21 mouse cellular contexts compared by ENCODE assay signal in the genomic region with DNA sequence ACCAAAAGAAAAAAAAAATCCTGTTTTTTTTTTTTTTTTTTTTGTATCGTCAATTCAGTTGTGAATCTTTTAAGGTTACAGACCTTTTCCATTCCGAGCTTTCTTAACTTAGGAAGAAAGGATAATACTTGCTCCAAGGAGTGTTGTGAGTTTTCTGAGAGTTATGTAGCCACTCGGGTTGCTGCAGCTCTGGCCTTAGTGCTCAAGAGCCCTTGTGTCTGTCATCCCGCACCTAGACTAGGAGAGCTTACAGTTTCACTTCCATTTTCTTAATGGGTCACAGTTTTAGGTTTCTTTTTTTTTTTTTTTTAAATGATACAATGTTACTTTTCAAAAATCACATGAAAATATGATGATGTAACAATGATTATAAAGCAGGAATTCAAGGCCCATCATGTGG. TPM values are rescaled to one million over a fixed set of nuclear protein-coding genes. Genes with fewer than 3 reads are reported as not detected.
DNase-seq lines count a peak whose midpoint lies in the region; ATAC-seq and TF ChIP-seq lines count a peak whose summit lies in the region.
"Had no signal": no experiment of that assay in that cellular context is flagged by ENCODE, and none has a peak within 500 bp of the region (broad histone marks: within the 10 kb centered on the region; RNA-seq: fewer than 3 reads in every experiment).

No protein-coding gene starts in this region.

- H3K9ac ChIP-seq in stomach, postnatal 0 days (ENCODE audit: low read length), result no peak overlapping the region
- H3K9ac ChIP-seq: heart, embryonic 12.5 days; hindbrain, embryonic 14.5 days; limb, embryonic 15.5 days; liver, embryonic 15.5 days had no signal

- no peaks in the 10 kb centered on the region for H3K36me3 ChIP-seq in stomach, postnatal 0 days (ENCODE audit: control insufficient read depth, insufficient read depth, low read length)
- H3K36me3 ChIP-seq: heart, embryonic 12.5 days; limb, embryonic 15.5 days; midbrain, embryonic 10.5 days had no signal

- no peak overlapping the region for H3K27ac ChIP-seq in stomach, postnatal 0 days (replicated peaks)
- H3K27ac ChIP-seq: hindbrain, embryonic 14.5 days; limb, embryonic 15.5 days; liver, embryonic 15.5 days; midbrain, embryonic 10.5 days had no signal

- no peaks in the 10 kb centered on the region for H3K27me3 ChIP-seq in stomach, postnatal 0 days (ENCODE audit: control insufficient read depth, insufficient read depth, low read length)
- H3K27me3 ChIP-seq: heart, embryonic 12.5 days; limb, embryonic 15.5 days; liver, embryonic 15.5 days had no signal

- TF ChIP-seq CTCF in stomach, postnatal 0 days (IDR thresholded peaks at IDR 0.05; ENCODE audit: low read depth), result no peak

- 92% methylated on average over 4 of the region's 4 CpGs for WGBS in stomach, postnatal 0 days

- TF ChIP-seq EP300 in stomach, postnatal 0 days (optimal IDR thresholded peaks at IDR 0.05), result no peak

- H3K4me2 ChIP-seq in stomach, postnatal 0 days (replicated peaks; ENCODE audit: low read depth), result no peak overlapping the region
- H3K4me2 ChIP-seq: heart, embryonic 12.5 days; hindbrain, embryonic 14.5 days; limb, embryonic 15.5 days; liver, embryonic 15.5 days had no signal

- H3K9me3 ChIP-seq in stomach, postnatal 0 days (ENCODE audit: control insufficient read depth, low read length), result no peaks in the 10 kb centered on the region
- H3K9me3 ChIP-seq: heart, embryonic 12.5 days; limb, embryonic 15.5 days; liver, embryonic 15.5 days; midbrain, embryonic 10.5 days had no signal

- DNase-seq in 416B (ENCODE audit: low read depth) (peak; percentile 46), adipocyte (ENCODE audit: low spot score) (no peak)
- peak; percentile 19 for DNase-seq in CD4-positive helper T cell, adult 2 months (ENCODE audit: low read depth, low spot score)
- DNase-seq in stomach, postnatal 0 days (ENCODE audit: low spot score), result no peak
- no peak for DNase-seq in gastrocnemius, postnatal 14 days
- DNase-seq: adrenal gland, adult 2 months; cerebellum, postnatal 10 days; embryo, embryonic 11 days; heart, postnatal 14 days; layer of hippocampus, postnatal 36 days; lung, postnatal 14 days; retina, postnatal 1 day had no signal

- H3K4me1 ChIP-seq in stomach, postnatal 0 days (replicated peaks; ENCODE audit: control insufficient read depth, insufficient read depth), result no peaks in the 10 kb centered on the region
- H3K4me1 ChIP-seq: limb, embryonic 15.5 days; midbrain, embryonic 10.5 days had no signal

- intact Hi-C loops in gastrocnemius, postnatal 14 days (cut with DNase I; ENCODE audit: low total_unique reads), result no loop called here

- ATAC-seq in common myeloid progenitor, adult 5-6 weeks (replicated peaks; ENCODE audit: low read depth, poor library complexity, severe bottlenecking), result peak; percentile 76
- peak; percentile 70 for ATAC-seq in megakaryocyte progenitor cell, adult 5-6 weeks (replicated peaks; ENCODE audit: poor library complexity)
- no peak for ATAC-seq in stomach, postnatal 0 days (ENCODE audit: low FRiP score, low TSS enrichment)
- ATAC-seq: forebrain, embryonic 16.5 days; intestine, embryonic 16.5 days had no signal

- no peak overlapping the region for H3K4me3 ChIP-seq in stomach, postnatal 0 days (ENCODE audit: low read depth, low read length)
- H3K4me3 ChIP-seq: heart, embryonic 12.5 days; limb, embryonic 15.5 days; liver, embryonic 15.5 days; midbrain, embryonic 10.5 days had no signal

RNA-seq across cellular contexts. Expression of gene Fbxw7, which starts 12.5 kb away (rescaled TPM):
- 19.4 and 20.3 TPM in 2 replicates for total RNA-seq in common myeloid progenitor, adult 5-6 weeks (2017)
- 7.5 and 8.4 TPM in 2 replicates for total RNA-seq in megakaryocyte progenitor cell, adult 5-6 weeks (2015)
- total RNA-seq in megakaryocyte progenitor cell, adult 5-6 weeks (2017), result 10.0 and 18.5 TPM in 2 replicates
- polyA plus RNA-seq in stomach, postnatal 0 days (2015; fragmentation: Nextera tagmentation; extraction: Ambion mirVana), result 6.7 and 7.4 TPM in 2 replicates
- total RNA-seq in gastrocnemius, postnatal 14 days (2021), result 10 to 100 TPM; 20.2 to 35.4 TPM

Comparison
In these comparisons a context has a peak if more than half of its experiments do, and no peak if none do; other contexts are left out.
1. DNase-seq: peak in 416B (single experiment) and CD4-positive helper T cell, adult 2 months (single experiment); none in stomach, postnatal 0 days (single experiment), gastrocnemius, postnatal 14 days (single experiment) and adipocyte (single experiment).